Mouse (Mus musculus): Measurements from ENCODE around the gene Alox5. TPM values are rescaled to one million over a fixed set of nuclear protein-coding genes. Genes with fewer than 3 reads are reported as not detected.

Alox5 gene
- polyA plus RNA-seq, 1 experiment, result not detected

- no peak overlapping the region for H3K27ac ChIP-seq (ENCODE audit: insufficient read depth, low read depth, low read length)
- WGBS, result 71% methylated on average over 10 of the region's 10 CpGs
- no peak for TF ChIP-seq POLR2A (IDR thresholded peaks at IDR 0.05; ENCODE audit: insufficient read depth, low read depth, low read length)
- no peak for TF ChIP-seq CTCF (IDR thresholded peaks at IDR 0.05; ENCODE audit: insufficient read depth, low read depth, low read length)
- no peak overlapping the region for H3K4me3 ChIP-seq (ENCODE audit: insufficient read depth, low read depth, low read length)
- H3K4me1 ChIP-seq (ENCODE audit: control insufficient read depth, insufficient read depth, low read length), result peaks cover 10% of the 10 kb centered on the region
Measured at GRCm38 (mm10) chr6:116383582-116383981, 77.4 kb downstream of the Alox5 start.

GRCm38 (mm10) chr6:116381605-116382004 is 79.4 kb downstream of the Alox5 start:
- no peak for TF ChIP-seq CTCF (IDR thresholded peaks at IDR 0.05; ENCODE audit: insufficient read depth, low read depth, low read length)
- no peak for TF ChIP-seq POLR2A (IDR thresholded peaks at IDR 0.05; ENCODE audit: insufficient read depth, low read depth, low read length)
- 38% methylated on average over 2 of the region's 2 CpGs for WGBS
- Histone ChIP-seq H3K4me3 (ENCODE audit: insufficient read depth, low read depth, low read length) (no peak overlapping the region), H3K4me1 (ENCODE audit: control insufficient read depth, insufficient read depth, low read length) (peaks cover 10% of the 10 kb centered on the region), H3K27ac (ENCODE audit: insufficient read depth, low read depth, low read length) (no peak overlapping the region)

- TF ChIP-seq POLR2A (IDR thresholded peaks at IDR 0.05; ENCODE audit: insufficient read depth, low read depth, low read length), result no peak
- TF ChIP-seq CTCF (IDR thresholded peaks at IDR 0.05; ENCODE audit: insufficient read depth, low read depth, low read length), result no peak
- 62% methylated on average over 3 of the region's 3 CpGs for WGBS
- H3K4me3 ChIP-seq (ENCODE audit: insufficient read depth, low read depth, low read length), result no peak overlapping the region
- H3K27ac ChIP-seq (ENCODE audit: insufficient read depth, low read depth, low read length), result no peak overlapping the region
- H3K4me1 ChIP-seq (ENCODE audit: control insufficient read depth, insufficient read depth, low read length), result peaks cover 6% of the 10 kb centered on the region
Measured at GRCm38 (mm10) chr6:116380157-116380556, 80.8 kb downstream of the Alox5 start.

GRCm38 (mm10) chr6:116378892-116379291 is 82.1 kb downstream of the Alox5 start:
- Histone ChIP-seq H3K4me1 (ENCODE audit: control insufficient read depth, insufficient read depth, low read length) (peaks cover 6% of the 10 kb centered on the region), H3K4me3 (ENCODE audit: insufficient read depth, low read depth, low read length) (no peak overlapping the region), H3K27ac (ENCODE audit: insufficient read depth, low read depth, low read length) (no peak overlapping the region)
- no peak for TF ChIP-seq CTCF (IDR thresholded peaks at IDR 0.05; ENCODE audit: insufficient read depth, low read depth, low read length)
- TF ChIP-seq POLR2A (IDR thresholded peaks at IDR 0.05; ENCODE audit: insufficient read depth, low read depth, low read length), result no peak
- 91% methylated on average over 7 of the region's 7 CpGs for WGBS

GRCm38 (mm10) chr6:116374618-116375017 is 86.4 kb downstream of the Alox5 start:
- Histone ChIP-seq H3K4me1 (ENCODE audit: control insufficient read depth, insufficient read depth, low read length) (peaks cover 2% of the 10 kb centered on the region; the same call in 1 of the 2 replicates), H3K27ac (ENCODE audit: insufficient read depth, low read depth, low read length) (no peak overlapping the region), H3K4me3 (ENCODE audit: insufficient read depth, low read depth, low read length) (no peak overlapping the region)
- TF ChIP-seq CTCF (IDR thresholded peaks at IDR 0.05; ENCODE audit: insufficient read depth, low read depth, low read length) (no peak), POLR2A (IDR thresholded peaks at IDR 0.05; ENCODE audit: insufficient read depth, low read depth, low read length) (no peak)

- WGBS, result 97% methylated on average over 1 of the region's 1 CpGs
- H3K4me1 ChIP-seq (ENCODE audit: control insufficient read depth, insufficient read depth, low read length), result peaks cover 2% of the 10 kb centered on the region; the same call in 1 of the 2 replicates
- no peak overlapping the region for H3K4me3 ChIP-seq (ENCODE audit: insufficient read depth, low read depth, low read length)
- H3K27ac ChIP-seq (ENCODE audit: insufficient read depth, low read depth, low read length), result no peak overlapping the region
- TF ChIP-seq CTCF (IDR thresholded peaks at IDR 0.05; ENCODE audit: insufficient read depth, low read depth, low read length) (no peak), POLR2A (IDR thresholded peaks at IDR 0.05; ENCODE audit: insufficient read depth, low read depth, low read length) (no peak)
Measured at GRCm38 (mm10) chr6:116374136-116374535, 86.8 kb downstream of the Alox5 start.

GRCm38 (mm10) chr6:116371500-116371899 is 89.5 kb downstream of the Alox5 start:
- TF ChIP-seq POLR2A (IDR thresholded peaks at IDR 0.05; ENCODE audit: insufficient read depth, low read depth, low read length), result no peak
- TF ChIP-seq CTCF (IDR thresholded peaks at IDR 0.05; ENCODE audit: insufficient read depth, low read depth, low read length), result no peak
- WGBS, result 94% methylated on average over 3 of the region's 3 CpGs
- Histone ChIP-seq H3K4me3 (ENCODE audit: insufficient read depth, low read depth, low read length) (no peak overlapping the region), H3K27ac (ENCODE audit: insufficient read depth, low read depth, low read length) (no peak overlapping the region), H3K4me1 (ENCODE audit: control insufficient read depth, insufficient read depth, low read length) (peaks cover 5% of the 10 kb centered on the region; the same call in 1 of the 2 replicates)

GRCm38 (mm10) chr6:116370216-116370976 is 90.6 kb downstream of the Alox5 start:
- Histone ChIP-seq H3K4me3 (ENCODE audit: insufficient read depth, low read depth, low read length) (no peak overlapping the region), H3K27ac (ENCODE audit: insufficient read depth, low read depth, low read length) (no peak overlapping the region), H3K4me1 (ENCODE audit: control insufficient read depth, insufficient read depth, low read length) (peaks cover 5% of the 10 kb centered on the region; the same call in 1 of the 2 replicates)
- 90% methylated on average over 6 of the region's 6 CpGs for WGBS
- no peak for TF ChIP-seq CTCF (IDR thresholded peaks at IDR 0.05; ENCODE audit: insufficient read depth, low read depth, low read length)
- no peak for TF ChIP-seq POLR2A (IDR thresholded peaks at IDR 0.05; ENCODE audit: insufficient read depth, low read depth, low read length)

GRCm38 (mm10) chr6:116369811-116370210 is 91.2 kb downstream of the Alox5 start:
- WGBS, result 89% methylated on average over 1 of the region's 1 CpGs
- no peak overlapping the region for H3K4me3 ChIP-seq (ENCODE audit: insufficient read depth, low read depth, low read length)
- TF ChIP-seq CTCF (IDR thresholded peaks at IDR 0.05; ENCODE audit: insufficient read depth, low read depth, low read length), result no peak
- no peak for TF ChIP-seq POLR2A (IDR thresholded peaks at IDR 0.05; ENCODE audit: insufficient read depth, low read depth, low read length)
- peaks cover 5% of the 10 kb centered on the region; the same call in 1 of the 2 replicates for H3K4me1 ChIP-seq (ENCODE audit: control insufficient read depth, insufficient read depth, low read length)
- H3K27ac ChIP-seq (ENCODE audit: insufficient read depth, low read depth, low read length), result no peak overlapping the region
